Mouse (Mus musculus): ENCODE measurements around the gene Ankrd22. TPM values are rescaled to one million over a fixed set of nuclear protein-coding genes. Genes with fewer than 3 reads are reported as not detected.

The Ankrd22 gene
- polyA plus RNA-seq, 1 experiment from 2014 or later = not detected

- Histone ChIP-seq H3K4me2 (ENCODE audit: low read length) (peak within 1 kb of the TSS; percentile 64), H3K4me1 (ENCODE audit: control insufficient read depth, insufficient read depth, low read length) (peaks cover 6% of the 10 kb centered on the region; the same call in 1 of the 2 replicates), H3K9me3 (replicated peaks; ENCODE audit: control insufficient read depth, low read length, poor library complexity, severe bottlenecking) (no peaks in the 10 kb centered on the region), H3K27me3 (ENCODE audit: control insufficient read depth, insufficient read depth, low read depth, low read length) (peaks cover 2% of the 10 kb centered on the region; the same call in 1 of the 2 replicates), H3K36me3 (ENCODE audit: control insufficient read depth, insufficient read depth, low read length) (no peaks in the 10 kb centered on the region), H3K9ac (ENCODE audit: low read depth, low read length) (peak within 1 kb of the TSS; percentile 86), H3K27ac (ENCODE audit: low read length) (peak within 1 kb of the TSS; percentile 87), H3K4me3 (ENCODE audit: low read depth, low read length) (peak within 1 kb of the TSS; percentile 68)
- under 1% methylated on average over 62 of the region's 62 CpGs for WGBS
- ATAC-seq = peak; percentile 89
Measured at GRCm38 (mm10) chr19:34192008-34192963, 26.4 kb upstream of the Ankrd22 start, which contains the start of gene Stambpl1. Gene Stambpl1 (plus strand): TSS chr19:34192229.

- Histone ChIP-seq H3K4me2 (ENCODE audit: low read length) (peak overlapping the region; percentile 64), H3K27me3 (ENCODE audit: control insufficient read depth, insufficient read depth, low read depth, low read length) (peaks cover 2% of the 10 kb centered on the region; the same call in 1 of the 2 replicates), H3K27ac (ENCODE audit: low read length) (peak overlapping the region; percentile 87), H3K9ac (ENCODE audit: low read depth, low read length) (peak overlapping the region; percentile 86), H3K36me3 (ENCODE audit: control insufficient read depth, insufficient read depth, low read length) (no peaks in the 10 kb centered on the region), H3K4me1 (ENCODE audit: control insufficient read depth, insufficient read depth, low read length) (peaks cover 6% of the 10 kb centered on the region; the same call in 1 of the 2 replicates), H3K4me3 (ENCODE audit: low read depth, low read length) (peak overlapping the region; percentile 68), H3K9me3 (replicated peaks; ENCODE audit: control insufficient read depth, low read length, poor library complexity, severe bottlenecking) (no peaks in the 10 kb centered on the region)
- peak; percentile 74 for ATAC-seq
- WGBS = 11% methylated on average over 10 of the region's 10 CpGs
Measured at GRCm38 (mm10) chr19:34191645-34192007, 25.8 kb upstream of the Ankrd22 start.

- H3K9me3 ChIP-seq (replicated peaks; ENCODE audit: control insufficient read depth, low read length, poor library complexity, severe bottlenecking) = no peaks in the 10 kb centered on the region
- H3K4me1 ChIP-seq (ENCODE audit: control insufficient read depth, insufficient read depth, low read length) = no peaks in the 10 kb centered on the region
- no peak overlapping the region for H3K9ac ChIP-seq (ENCODE audit: low read depth, low read length)
- no peak overlapping the region for H3K27ac ChIP-seq (ENCODE audit: low read length)
- peaks cover 2% of the 10 kb centered on the region; the same call in 1 of the 2 replicates for H3K27me3 ChIP-seq (ENCODE audit: control insufficient read depth, insufficient read depth, low read depth, low read length)
- H3K4me3 ChIP-seq (ENCODE audit: low read depth, low read length) = no peak overlapping the region
- 87% methylated on average over 4 of the region's 4 CpGs for WGBS
- ATAC-seq = no peak
- H3K36me3 ChIP-seq (ENCODE audit: control insufficient read depth, insufficient read depth, low read length) = no peaks in the 10 kb centered on the region
- H3K4me2 ChIP-seq (ENCODE audit: low read length) = no peak overlapping the region
Measured at GRCm38 (mm10) chr19:34186845-34187244, 21.0 kb upstream of the Ankrd22 start.

GRCm38 (mm10) chr19:34182490-34182889 lies 16.6 kb upstream of the Ankrd22 start:
- Histone ChIP-seq H3K27me3 (ENCODE audit: control insufficient read depth, insufficient read depth, low read depth, low read length) (no peaks in the 10 kb centered on the region; the same call in 1 of the 2 replicates), H3K4me3 (ENCODE audit: low read depth, low read length) (no peak overlapping the region), H3K9ac (ENCODE audit: low read depth, low read length) (no peak overlapping the region), H3K27ac (ENCODE audit: low read length) (no peak overlapping the region), H3K9me3 (replicated peaks; ENCODE audit: control insufficient read depth, low read length, poor library complexity, severe bottlenecking) (no peaks in the 10 kb centered on the region), H3K36me3 (ENCODE audit: control insufficient read depth, insufficient read depth, low read length) (no peaks in the 10 kb centered on the region), H3K4me1 (ENCODE audit: control insufficient read depth, insufficient read depth, low read length) (no peaks in the 10 kb centered on the region), H3K4me2 (ENCODE audit: low read length) (no peak overlapping the region)
- 65% methylated on average over 5 of the region's 5 CpGs for WGBS
- ATAC-seq = no peak

GRCm38 (mm10) chr19:34181234-34181633 lies 15.4 kb upstream of the Ankrd22 start:
- Histone ChIP-seq H3K27ac (ENCODE audit: low read length) (no peak overlapping the region), H3K9me3 (replicated peaks; ENCODE audit: control insufficient read depth, low read length, poor library complexity, severe bottlenecking) (no peaks in the 10 kb centered on the region), H3K36me3 (ENCODE audit: control insufficient read depth, insufficient read depth, low read length) (no peaks in the 10 kb centered on the region), H3K4me1 (ENCODE audit: control insufficient read depth, insufficient read depth, low read length) (no peaks in the 10 kb centered on the region), H3K4me3 (ENCODE audit: low read depth, low read length) (no peak overlapping the region), H3K9ac (ENCODE audit: low read depth, low read length) (no peak overlapping the region), H3K4me2 (ENCODE audit: low read length) (no peak overlapping the region), H3K27me3 (ENCODE audit: control insufficient read depth, insufficient read depth, low read depth, low read length) (no peaks in the 10 kb centered on the region)
- no peak for ATAC-seq
- WGBS = 81% methylated on average over 3 of the region's 3 CpGs

- Histone ChIP-seq H3K27me3 (ENCODE audit: control insufficient read depth, insufficient read depth, low read depth, low read length) (no peaks in the 10 kb centered on the region; the same call in 1 of the 2 replicates), H3K4me3 (ENCODE audit: low read depth, low read length) (no peak overlapping the region), H3K9ac (ENCODE audit: low read depth, low read length) (no peak overlapping the region), H3K27ac (ENCODE audit: low read length) (no peak overlapping the region), H3K9me3 (replicated peaks; ENCODE audit: control insufficient read depth, low read length, poor library complexity, severe bottlenecking) (no peaks in the 10 kb centered on the region), H3K4me2 (ENCODE audit: low read length) (no peak overlapping the region), H3K4me1 (ENCODE audit: control insufficient read depth, insufficient read depth, low read length) (no peaks in the 10 kb centered on the region), H3K36me3 (ENCODE audit: control insufficient read depth, insufficient read depth, low read length) (no peaks in the 10 kb centered on the region)
- ATAC-seq = no peak
- 86% methylated on average over 2 of the region's 2 CpGs for WGBS
Measured at GRCm38 (mm10) chr19:34180316-34180715, 14.5 kb upstream of the Ankrd22 start.

- H3K27me3 ChIP-seq (ENCODE audit: control insufficient read depth, insufficient read depth, low read depth, low read length) = no peaks in the 10 kb centered on the region; the same call in 1 of the 2 replicates
- no peak overlapping the region for H3K4me2 ChIP-seq (ENCODE audit: low read length)
- 88% methylated on average over 4 of the region's 4 CpGs for WGBS
- no peaks in the 10 kb centered on the region for H3K9me3 ChIP-seq (replicated peaks; ENCODE audit: control insufficient read depth, low read length, poor library complexity, severe bottlenecking)
- no peak overlapping the region for H3K27ac ChIP-seq (ENCODE audit: low read length)
- no peaks in the 10 kb centered on the region for H3K36me3 ChIP-seq (ENCODE audit: control insufficient read depth, insufficient read depth, low read length)
- H3K4me1 ChIP-seq (ENCODE audit: control insufficient read depth, insufficient read depth, low read length) = no peaks in the 10 kb centered on the region
- H3K9ac ChIP-seq (ENCODE audit: low read depth, low read length) = no peak overlapping the region
- no peak for ATAC-seq
- no peak overlapping the region for H3K4me3 ChIP-seq (ENCODE audit: low read depth, low read length)
Measured at GRCm38 (mm10) chr19:34179136-34179535, 13.3 kb upstream of the Ankrd22 start.

- WGBS = 82% methylated on average over 3 of the region's 3 CpGs
- H3K27ac ChIP-seq (ENCODE audit: low read length) = no peak overlapping the region
- no peak overlapping the region for H3K4me3 ChIP-seq (ENCODE audit: low read depth, low read length)
- ATAC-seq = no peak
- no peaks in the 10 kb centered on the region; the same call in 1 of the 2 replicates for H3K27me3 ChIP-seq (ENCODE audit: control insufficient read depth, insufficient read depth, low read depth, low read length)
- H3K4me2 ChIP-seq (ENCODE audit: low read length) = no peak overlapping the region
- H3K9me3 ChIP-seq (replicated peaks; ENCODE audit: control insufficient read depth, low read length, poor library complexity, severe bottlenecking) = no peaks in the 10 kb centered on the region
- H3K4me1 ChIP-seq (ENCODE audit: control insufficient read depth, insufficient read depth, low read length) = no peaks in the 10 kb centered on the region
- H3K9ac ChIP-seq (ENCODE audit: low read depth, low read length) = no peak overlapping the region
- no peaks in the 10 kb centered on the region for H3K36me3 ChIP-seq (ENCODE audit: control insufficient read depth, insufficient read depth, low read length)
Measured at GRCm38 (mm10) chr19:34174004-34174403, 8.2 kb upstream of the Ankrd22 start.

- no peaks in the 10 kb centered on the region for H3K4me1 ChIP-seq (ENCODE audit: control insufficient read depth, insufficient read depth, low read length)
- no peaks in the 10 kb centered on the region; the same call in 1 of the 2 replicates for H3K27me3 ChIP-seq (ENCODE audit: control insufficient read depth, insufficient read depth, low read depth, low read length)
- H3K27ac ChIP-seq (ENCODE audit: low read length) = no peak overlapping the region
- no peaks in the 10 kb centered on the region for H3K9me3 ChIP-seq (replicated peaks; ENCODE audit: control insufficient read depth, low read length, poor library complexity, severe bottlenecking)
- H3K9ac ChIP-seq (ENCODE audit: low read depth, low read length) = no peak overlapping the region
- no peak for ATAC-seq
- no peak overlapping the region for H3K4me3 ChIP-seq (ENCODE audit: low read depth, low read length)
- H3K4me2 ChIP-seq (ENCODE audit: low read length) = no peak overlapping the region
- 69% methylated on average over 3 of the region's 3 CpGs for WGBS
- no peaks in the 10 kb centered on the region for H3K36me3 ChIP-seq (ENCODE audit: control insufficient read depth, insufficient read depth, low read length)
Measured at GRCm38 (mm10) chr19:34171167-34171566, 5.3 kb upstream of the Ankrd22 start.

Measured in midbrain, embryonic 16.5 days (tissue).